Mouse (Mus musculus): ENCODE measurements around the gene Vdac1. TPM values are rescaled to one million over a fixed set of nuclear protein-coding genes. Genes with fewer than 3 reads are reported as not detected.
A peak's percentile ranks its signal among the peaks of the same experiment; 100 is the strongest.

Vdac1 gene
- polyA plus RNA-seq, 1 experiment from 2014 or later = 337 TPM

DNA sequence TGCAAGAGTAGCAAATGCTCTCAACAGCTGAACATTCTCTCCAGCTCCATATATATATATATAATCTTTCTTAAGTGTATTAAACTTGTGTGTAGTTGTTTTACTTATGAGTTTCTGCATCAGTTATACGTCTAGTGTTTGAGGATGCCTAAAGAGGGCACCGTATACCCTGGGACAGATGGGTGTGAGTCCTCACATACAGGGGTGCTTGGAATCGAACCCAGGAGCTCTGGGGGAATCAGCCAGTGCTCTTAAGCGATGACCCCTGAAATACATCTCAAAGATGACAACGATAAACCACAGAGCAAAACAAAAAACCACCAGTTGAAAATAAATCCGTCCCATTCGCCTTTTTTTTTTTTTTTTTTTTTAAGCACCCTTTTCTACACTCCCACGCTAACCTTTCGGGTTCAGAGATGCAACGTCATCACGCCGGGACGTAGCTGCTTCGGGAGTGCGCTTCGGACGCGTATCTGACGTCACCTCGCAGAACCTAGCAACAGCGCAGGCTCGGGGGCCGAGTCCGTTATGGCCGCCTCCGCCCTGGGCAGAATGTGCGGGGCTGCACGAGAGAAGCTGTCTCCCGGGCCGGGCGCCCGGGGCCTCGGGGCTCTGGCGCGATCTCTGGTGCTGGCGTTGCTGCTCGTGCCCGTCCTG is 35.4 kb downstream of the Vdac1 start, which contains the start of gene 9530068E07Rik:
Gene 9530068E07Rik (plus strand): TSS at position 489 of the 657 bp plus-strand sequence.
- H3K4me3 ChIP-seq (ENCODE audit: low read length) = peak within 1 kb of the TSS; percentile 99
- no peaks in the 10 kb centered on the region for H3K36me3 ChIP-seq (ENCODE audit: control insufficient read depth, insufficient read depth, low read length)
- H3K27me3 ChIP-seq (replicated peaks; ENCODE audit: control insufficient read depth, insufficient read depth, low read length) = no peaks in the 10 kb centered on the region
- H3K9me3 ChIP-seq (ENCODE audit: control insufficient read depth, low read length) = 0 out of 2 replicates have a peak, but pooled peaks cover 3% of the 10 kb centered on the region
- peak within 1 kb of the TSS; percentile 97 for H3K9ac ChIP-seq (ENCODE audit: low read depth, low read length)
- peak within 1 kb of the TSS; percentile 65 for H3K4me2 ChIP-seq (ENCODE audit: low read depth, low read length)
- peak within 1 kb of the TSS; percentile 92 for H3K27ac ChIP-seq (ENCODE audit: low read length)
- peak; percentile 96 for ATAC-seq
- H3K4me1 ChIP-seq (ENCODE audit: control insufficient read depth, insufficient read depth, low read length) = 0 out of 2 replicates have a peak, but pooled peaks cover 6% of the 10 kb centered on the region
- 1% methylated on average over 38 of the region's 38 CpGs for WGBS

DNA sequence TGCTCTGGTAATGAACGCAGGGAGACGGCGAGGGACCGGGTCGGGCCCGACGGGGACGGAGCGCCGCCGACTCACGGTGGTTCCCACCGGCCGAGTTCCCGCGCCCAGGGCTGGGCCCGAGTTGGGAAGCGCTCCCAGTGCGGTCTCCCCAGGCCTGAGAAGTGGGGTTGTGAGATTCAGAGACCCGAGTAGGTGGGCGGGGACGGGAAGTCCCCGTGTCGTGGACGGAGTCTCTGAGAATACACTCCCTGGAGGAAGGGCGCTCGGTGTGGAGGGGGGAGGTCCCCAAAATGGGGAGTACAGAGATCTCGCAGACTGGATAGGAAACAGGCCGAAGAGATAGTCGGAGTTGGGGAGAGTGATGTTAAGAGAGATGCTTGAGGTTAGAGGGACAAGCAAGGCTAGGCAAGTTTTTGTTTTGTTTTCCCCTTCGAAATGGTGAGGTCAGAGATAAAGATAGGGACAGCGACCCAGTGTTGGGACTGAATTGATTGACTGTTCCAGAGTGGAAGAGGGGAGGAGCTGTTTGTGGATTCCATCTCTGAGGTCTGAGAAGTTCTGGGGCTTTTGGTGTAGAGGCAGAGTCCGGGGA is 36.0 kb downstream of the Vdac1 start:
- 0 out of 2 replicates have a peak, but pooled peaks cover 6% of the 10 kb centered on the region for H3K4me1 ChIP-seq (ENCODE audit: control insufficient read depth, insufficient read depth, low read length)
- H3K36me3 ChIP-seq (ENCODE audit: control insufficient read depth, insufficient read depth, low read length) = no peaks in the 10 kb centered on the region
- under 1% methylated on average over 28 of the region's 33 CpGs for WGBS
- H3K27ac ChIP-seq (ENCODE audit: low read length) = peak overlapping the region; percentile 92
- H3K9ac ChIP-seq (ENCODE audit: low read depth, low read length) = peak overlapping the region; percentile 97
- H3K4me3 ChIP-seq (ENCODE audit: low read length) = peak overlapping the region; percentile 99
- H3K27me3 ChIP-seq (replicated peaks; ENCODE audit: control insufficient read depth, insufficient read depth, low read length) = no peaks in the 10 kb centered on the region
- peak overlapping the region; percentile 65 for H3K4me2 ChIP-seq (ENCODE audit: low read depth, low read length)
- ATAC-seq = peak; percentile 84
- H3K9me3 ChIP-seq (ENCODE audit: control insufficient read depth, low read length) = 0 out of 2 replicates have a peak, but pooled peaks cover 3% of the 10 kb centered on the region

DNA sequence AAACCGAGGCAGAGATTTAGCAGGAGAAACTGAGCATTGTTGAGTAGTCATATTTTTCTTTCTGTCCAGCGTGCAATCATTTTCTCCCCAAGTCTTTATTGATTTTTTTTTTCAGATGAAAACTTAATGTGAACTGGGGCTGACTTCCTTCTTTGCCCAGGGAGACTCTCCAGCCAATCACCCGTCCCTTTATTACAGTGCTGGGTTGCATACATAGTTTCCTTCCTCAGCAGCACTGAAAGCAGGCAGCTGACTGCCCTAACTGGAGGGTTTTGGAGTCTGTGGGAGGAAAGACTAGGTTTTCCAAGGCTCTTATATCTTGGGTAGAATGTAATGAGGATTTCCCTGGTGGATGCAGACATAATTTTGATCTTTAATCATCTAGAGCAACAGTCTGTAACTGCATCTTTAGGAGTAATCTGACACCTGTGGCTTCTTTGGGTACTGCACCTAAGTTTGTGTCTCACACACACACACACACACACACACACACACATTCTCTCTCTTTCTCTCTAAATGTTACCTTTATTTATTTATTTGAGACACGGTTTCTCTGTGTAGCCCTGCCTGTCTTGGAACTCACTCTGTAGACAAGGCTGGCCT is 36.8 kb downstream of the Vdac1 start:
- Histone ChIP-seq H3K27me3 (replicated peaks; ENCODE audit: control insufficient read depth, insufficient read depth, low read length) (no peaks in the 10 kb centered on the region), H3K4me3 (ENCODE audit: low read length) (peak overlapping the region; percentile 99), H3K27ac (ENCODE audit: low read length) (no peak overlapping the region; the same call in 1 of the 2 replicates), H3K36me3 (ENCODE audit: control insufficient read depth, insufficient read depth, low read length) (no peaks in the 10 kb centered on the region), H3K9me3 (ENCODE audit: control insufficient read depth, low read length) (0 out of 2 replicates have a peak, but pooled peaks cover 3% of the 10 kb centered on the region), H3K4me2 (ENCODE audit: low read depth, low read length) (peak overlapping the region; percentile 65), H3K4me1 (ENCODE audit: control insufficient read depth, insufficient read depth, low read length) (0 out of 2 replicates have a peak, but pooled peaks cover 10% of the 10 kb centered on the region), H3K9ac (ENCODE audit: low read depth, low read length) (peak overlapping the region; percentile 97; the same call in 1 of the 2 replicates)
- no peak for ATAC-seq
- WGBS = 75% methylated on average over 4 of the region's 4 CpGs

DNA sequence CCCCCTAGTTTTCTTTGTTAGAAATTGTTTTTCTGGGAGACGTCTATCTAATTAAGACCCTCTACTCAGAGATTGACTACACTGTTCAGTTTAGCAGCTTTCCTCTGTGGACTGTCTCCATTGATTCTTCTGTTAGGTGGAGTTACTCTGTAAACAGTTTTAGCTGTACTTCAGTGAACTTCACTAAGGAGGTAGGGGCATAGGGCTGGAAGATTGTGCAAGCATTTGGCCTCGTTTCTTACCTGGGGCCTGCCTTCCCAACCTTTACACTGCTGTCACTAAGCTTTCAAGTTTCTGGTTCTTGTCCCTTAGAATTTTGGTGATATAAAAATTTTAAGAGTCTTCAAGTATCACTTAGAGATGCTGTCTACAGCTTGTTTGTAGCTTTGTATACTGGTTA is 40.8 kb downstream of the Vdac1 start:
- ATAC-seq = no peak
- 0 out of 2 replicates have a peak, but pooled peaks cover 10% of the 10 kb centered on the region for H3K4me1 ChIP-seq (ENCODE audit: control insufficient read depth, insufficient read depth, low read length)

DNA sequence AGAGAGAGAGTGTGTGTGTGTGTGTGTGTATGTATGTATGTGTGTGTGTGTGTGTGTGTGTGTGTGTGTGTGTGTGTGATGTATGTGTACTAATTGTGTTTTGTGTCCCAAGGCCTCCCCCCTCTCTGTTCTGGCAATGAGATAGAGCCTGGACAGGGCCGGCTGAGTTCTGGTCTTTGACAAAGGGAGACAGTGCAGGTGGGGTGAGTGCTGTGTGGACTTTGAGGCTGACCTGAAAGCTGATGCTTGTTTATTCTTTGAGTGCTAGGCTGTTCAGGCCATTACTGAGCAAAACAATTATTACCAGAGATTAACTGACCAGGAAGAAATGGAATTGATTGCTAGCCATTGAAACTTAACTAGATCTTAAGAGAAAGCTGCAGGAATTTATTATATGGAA is 41.9 kb downstream of the Vdac1 start:
- peaks cover 8% of the 10 kb centered on the region; the same call in 1 of the 2 replicates for H3K36me3 ChIP-seq (ENCODE audit: control insufficient read depth, insufficient read depth, low read length)
- H3K27ac ChIP-seq (ENCODE audit: low read length) = no peak overlapping the region
- no peak overlapping the region for H3K4me3 ChIP-seq (ENCODE audit: low read length)
- no peak for ATAC-seq
- H3K4me1 ChIP-seq (ENCODE audit: control insufficient read depth, insufficient read depth, low read length) = 0 out of 2 replicates have a peak, but pooled peaks cover 7% of the 10 kb centered on the region
- no peaks in the 10 kb centered on the region for H3K27me3 ChIP-seq (replicated peaks; ENCODE audit: control insufficient read depth, insufficient read depth, low read length)
- no peak overlapping the region for H3K4me2 ChIP-seq (ENCODE audit: low read depth, low read length)
- WGBS = 33% methylated on average over 1 of the region's 1 CpGs
- H3K9ac ChIP-seq (ENCODE audit: low read depth, low read length) = no peak overlapping the region
- H3K9me3 ChIP-seq (ENCODE audit: control insufficient read depth, low read length) = 0 out of 2 replicates have a peak, but pooled peaks cover 3% of the 10 kb centered on the region

More for the DNA sequence above, 40.8 kb downstream of the Vdac1 start:
- 65% methylated on average over 2 of the region's 2 CpGs for WGBS
- Histone ChIP-seq H3K4me2 (ENCODE audit: low read depth, low read length) (no peak overlapping the region), H3K27me3 (replicated peaks; ENCODE audit: control insufficient read depth, insufficient read depth, low read length) (no peaks in the 10 kb centered on the region), H3K36me3 (ENCODE audit: control insufficient read depth, insufficient read depth, low read length) (peaks cover 8% of the 10 kb centered on the region; the same call in 1 of the 2 replicates), H3K4me3 (ENCODE audit: low read length) (no peak overlapping the region), H3K9ac (ENCODE audit: low read depth, low read length) (no peak overlapping the region), H3K9me3 (ENCODE audit: control insufficient read depth, low read length) (0 out of 2 replicates have a peak, but pooled peaks cover 3% of the 10 kb centered on the region), H3K27ac (ENCODE audit: low read length) (no peak overlapping the region)

DNA sequence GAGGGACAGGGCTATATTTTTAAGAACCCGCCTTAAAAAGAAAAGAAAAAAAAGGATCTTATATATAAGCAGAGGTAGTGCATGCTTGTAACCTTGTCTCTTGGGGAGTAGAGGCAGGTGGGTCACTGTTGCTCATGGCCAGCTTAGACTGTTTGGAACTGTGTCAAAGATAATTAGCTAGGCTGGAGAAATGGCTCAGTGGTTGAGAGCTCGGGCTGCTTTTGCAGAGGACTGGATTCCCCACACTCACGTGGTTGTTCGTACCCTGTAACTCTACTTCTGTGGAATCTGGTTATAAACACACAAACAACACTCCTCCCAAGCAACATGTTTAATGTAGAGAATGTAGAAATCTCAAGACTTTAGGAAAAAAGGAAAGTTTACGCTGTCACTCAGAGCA is 43.5 kb downstream of the Vdac1 start:
- H3K4me3 ChIP-seq (ENCODE audit: low read length) = no peak overlapping the region
- H3K9me3 ChIP-seq (ENCODE audit: control insufficient read depth, low read length) = no peaks in the 10 kb centered on the region
- 90% methylated on average over 5 of the region's 5 CpGs for WGBS
- H3K36me3 ChIP-seq (ENCODE audit: control insufficient read depth, insufficient read depth, low read length) = peaks cover 8% of the 10 kb centered on the region; the same call in 1 of the 2 replicates
- H3K27me3 ChIP-seq (replicated peaks; ENCODE audit: control insufficient read depth, insufficient read depth, low read length) = no peaks in the 10 kb centered on the region
- 0 out of 2 replicates have a peak, but pooled peaks cover 7% of the 10 kb centered on the region for H3K4me1 ChIP-seq (ENCODE audit: control insufficient read depth, insufficient read depth, low read length)
- ATAC-seq = no peak
- H3K4me2 ChIP-seq (ENCODE audit: low read depth, low read length) = no peak overlapping the region
- no peak overlapping the region for H3K9ac ChIP-seq (ENCODE audit: low read depth, low read length)
- H3K27ac ChIP-seq (ENCODE audit: low read length) = no peak overlapping the region

DNA sequence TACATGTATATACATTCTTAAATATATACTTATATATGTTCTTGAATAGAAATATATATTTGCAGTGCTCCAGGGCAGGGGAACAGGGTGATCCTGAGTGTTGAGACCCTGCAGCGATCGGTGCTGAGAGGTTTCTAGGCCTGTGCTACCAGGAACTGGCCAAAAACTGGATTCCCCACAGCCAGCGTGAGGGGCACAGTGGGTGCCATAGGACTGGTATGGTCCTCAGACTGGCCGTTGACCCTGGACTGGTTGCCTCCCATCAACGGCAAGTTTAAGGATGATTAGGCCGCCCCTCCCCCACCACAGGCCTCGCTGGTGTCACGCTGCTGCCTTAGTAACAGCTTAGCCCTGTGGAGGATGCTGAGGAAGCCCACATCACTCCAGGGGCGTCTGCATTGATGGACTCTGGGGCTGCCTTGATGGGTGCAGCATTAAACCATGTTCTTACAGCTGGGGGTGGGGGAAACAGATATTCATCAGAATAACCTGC is 44.6 kb downstream of the Vdac1 start:
- Histone ChIP-seq H3K9ac (ENCODE audit: low read depth, low read length) (no peak overlapping the region), H3K27ac (ENCODE audit: low read length) (no peak overlapping the region), H3K27me3 (replicated peaks; ENCODE audit: control insufficient read depth, insufficient read depth, low read length) (no peaks in the 10 kb centered on the region), H3K4me3 (ENCODE audit: low read length) (no peak overlapping the region), H3K9me3 (ENCODE audit: control insufficient read depth, low read length) (no peaks in the 10 kb centered on the region), H3K36me3 (ENCODE audit: control insufficient read depth, insufficient read depth, low read length) (peaks cover 8% of the 10 kb centered on the region; the same call in 1 of the 2 replicates), H3K4me2 (ENCODE audit: low read depth, low read length) (no peak overlapping the region), H3K4me1 (ENCODE audit: control insufficient read depth, insufficient read depth, low read length) (0 out of 2 replicates have a peak, but pooled peaks cover 7% of the 10 kb centered on the region)
- WGBS = 83% methylated on average over 9 of the region's 9 CpGs
- ATAC-seq = no peak

DNA sequence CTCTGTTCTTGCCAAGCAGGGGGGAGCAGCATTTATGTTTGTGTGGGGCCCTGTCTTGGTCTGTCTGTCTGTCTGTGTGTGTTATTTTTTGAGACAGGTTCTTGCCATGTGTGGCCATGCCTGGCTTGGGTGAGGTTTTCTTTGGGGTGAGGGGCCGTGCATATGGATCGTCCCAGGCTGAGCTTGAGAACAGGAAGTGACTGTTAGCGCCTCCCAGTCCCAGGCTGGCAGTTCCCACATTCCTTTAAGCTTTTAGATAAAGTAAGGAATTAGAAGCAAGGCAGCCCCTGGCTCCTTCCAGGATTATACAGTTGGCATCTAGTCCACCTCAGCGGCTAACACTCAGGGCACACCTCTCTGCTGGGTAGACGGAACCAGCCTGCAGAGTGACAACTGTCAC is 48.7 kb downstream of the Vdac1 start:
- Histone ChIP-seq H3K36me3 (ENCODE audit: control insufficient read depth, insufficient read depth, low read length) (0 out of 2 replicates have a peak, but pooled peaks cover 4% of the 10 kb centered on the region), H3K27ac (ENCODE audit: low read length) (no peak overlapping the region), H3K9me3 (ENCODE audit: control insufficient read depth, low read length) (0 out of 2 replicates have a peak, but pooled peaks cover 6% of the 10 kb centered on the region), H3K4me3 (ENCODE audit: low read length) (no peak overlapping the region), H3K4me2 (ENCODE audit: low read depth, low read length) (no peak overlapping the region), H3K9ac (ENCODE audit: low read depth, low read length) (no peak overlapping the region), H3K4me1 (ENCODE audit: control insufficient read depth, insufficient read depth, low read length) (no peaks in the 10 kb centered on the region), H3K27me3 (replicated peaks; ENCODE audit: control insufficient read depth, insufficient read depth, low read length) (no peaks in the 10 kb centered on the region)
- ATAC-seq = no peak
- WGBS = 73% methylated on average over 5 of the region's 5 CpGs

DNA sequence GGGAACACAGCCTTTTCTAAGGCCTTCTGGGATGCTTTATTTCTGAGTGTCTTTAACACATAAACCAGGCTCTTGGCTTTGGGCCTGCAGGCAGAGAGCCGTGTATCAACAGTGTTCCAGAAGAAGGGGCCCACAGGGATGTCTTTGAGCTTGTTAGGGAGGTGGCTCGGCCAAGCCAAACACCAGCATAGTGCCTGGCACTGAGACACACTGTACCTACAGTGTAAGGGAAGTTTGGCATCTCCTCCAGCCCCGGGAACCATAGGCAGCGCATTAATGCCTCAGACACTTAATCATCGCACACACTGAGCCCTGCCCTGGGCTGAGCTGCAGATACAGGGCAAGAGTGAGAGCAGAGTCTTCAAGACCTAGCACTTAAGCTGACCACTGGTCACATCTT is 57.7 kb downstream of the Vdac1 start:
- peak overlapping the region; percentile 65; the same call in 1 of the 2 replicates for H3K27ac ChIP-seq (ENCODE audit: low read length)
- H3K9ac ChIP-seq (ENCODE audit: low read depth, low read length) = no peak overlapping the region
- H3K27me3 ChIP-seq (replicated peaks; ENCODE audit: control insufficient read depth, insufficient read depth, low read length) = no peaks in the 10 kb centered on the region
- peaks cover 3% of the 10 kb centered on the region; the same call in 1 of the 2 replicates for H3K4me1 ChIP-seq (ENCODE audit: control insufficient read depth, insufficient read depth, low read length)
- H3K4me2 ChIP-seq (ENCODE audit: low read depth, low read length) = no peak overlapping the region
- H3K4me3 ChIP-seq (ENCODE audit: low read length) = no peak overlapping the region
- ATAC-seq = peak; percentile 56
- 58% methylated on average over 5 of the region's 5 CpGs for WGBS
- H3K9me3 ChIP-seq (ENCODE audit: control insufficient read depth, low read length) = no peaks in the 10 kb centered on the region
- no peaks in the 10 kb centered on the region for H3K36me3 ChIP-seq (ENCODE audit: control insufficient read depth, insufficient read depth, low read length)

Data from intestine, embryonic 16.5 days (tissue).